Mouse (Mus musculus) intestine, postnatal 0 days (tissue): ENCODE measurements around the gene Fgd2. TPM values are rescaled to one million over a fixed set of nuclear protein-coding genes. Genes with fewer than 3 reads are reported as not detected.

Experiments
- ATAC-seq: fragments of 200-750 bp; cut with Nextera tagmentation; 2 replicates; pipeline ENCODE4 v1.8.0; 2017; ENCODE audit warnings: mild to moderate bottlenecking, moderate TSS enrichment, moderate library complexity
- H3K27ac ChIP-seq: fragments of 300-500 bp; sonication (generic); 2 replicates; pipeline ENCODE4 v1.5.1; 2014; ENCODE audit warnings: mild to moderate bottlenecking, low read depth, low read length, moderate library complexity
- H3K27me3 ChIP-seq: fragments of 300-500 bp; sonication (generic); replicated peaks from 2 replicates; pipeline ENCODE4 v1.6.1; 2014; ENCODE audit warnings: low read length, mixed read lengths; ENCODE audit not compliant: control insufficient read depth, insufficient read depth
- H3K36me3 ChIP-seq: fragments of 300-500 bp; sonication (generic); 2 replicates; pipeline ENCODE4 v1.6.1; 2014; ENCODE audit warnings: mild to moderate bottlenecking, moderate library complexity; ENCODE audit not compliant: control insufficient read depth, insufficient read depth
- H3K4me1 ChIP-seq: fragments of 300-500 bp; sonication (generic); replicated peaks from 2 replicates; pipeline ENCODE4 v1.6.1; 2014; ENCODE audit warnings: antibody characterized with exemption, low read length, mixed read lengths; ENCODE audit not compliant: control insufficient read depth, insufficient read depth
- H3K4me2 ChIP-seq: fragments of 300-500 bp; sonication (generic); replicated peaks from 2 replicates; pipeline ENCODE4 v1.6.1; 2014; ENCODE audit warnings: low read depth, mild to moderate bottlenecking, moderate library complexity
- H3K4me3 ChIP-seq: fragments of 300-500 bp; sonication (generic); 2 replicates; pipeline ENCODE4 v1.5.1; 2014; ENCODE audit warnings: low read depth, low read length
- H3K9ac ChIP-seq: fragments of 300-500 bp; sonication (generic); 2 replicates; pipeline ENCODE4 v1.6.1; 2014; ENCODE audit warnings: mild to moderate bottlenecking, low read depth, low read length
- H3K9me3 ChIP-seq: fragments of 300-500 bp; sonication (generic); 2 replicates; pipeline ENCODE4 v1.6.1; 2016; ENCODE audit warnings: mixed run types; ENCODE audit not compliant: control insufficient read depth
- CTCF ChIP-seq: sonication (generic); IDR thresholded peaks from 2 replicates; pipeline ENCODE4 v1.5.1; 2016; ENCODE audit warnings: low read depth, mild to moderate bottlenecking, control low read depth, antibody characterized with exemption, moderate library complexity
- WGBS: fragments of 180-500 bp; shearing (Covaris S2); extraction: QIAGEN DNeasy Blood & Tissue Kit; methylation state at CpG from one replicate; pipeline ENCODE4 v1.1.7; 2014; 5-methylcytosine and 5-hydroxymethylcytosine counted together
- polyA plus RNA-seq: library from polyadenylated mRNA; unstranded; fragments of >200 nt; fragmentation: Nextera tagmentation; extraction: Ambion mirVana; gene quantifications from 2 replicates; pipeline ENCODE4 v1.2.1, GENCODE M21; 2015

Gene Fgd2
- polyA plus RNA-seq, 1 experiment from 2014 or later, result 4.9 TPM

GRCm38 (mm10) chr17:29370984-29371723 lies 10.4 kb downstream of the Fgd2 start:
- H3K36me3 ChIP-seq, result no peaks in the 10 kb centered on the region
- ATAC-seq, result peak; percentile 23; the same call in 1 of the 2 replicates
- 9% methylated on average over 5 of the region's 5 CpGs for WGBS
- H3K9me3 ChIP-seq, result no peaks in the 10 kb centered on the region
- H3K27ac ChIP-seq, result no peak overlapping the region
- no peaks in the 10 kb centered on the region for H3K4me1 ChIP-seq
- TF ChIP-seq CTCF, result peak; percentile 100
- no peak overlapping the region for H3K4me2 ChIP-seq
- no peaks in the 10 kb centered on the region for H3K27me3 ChIP-seq
- no peak overlapping the region for H3K9ac ChIP-seq
- H3K4me3 ChIP-seq, result no peak overlapping the region

- no peak overlapping the region for H3K4me2 ChIP-seq
- H3K9ac ChIP-seq, result no peak overlapping the region
- no peak for TF ChIP-seq CTCF
- H3K27me3 ChIP-seq, result no peaks in the 10 kb centered on the region
- WGBS, result 79% methylated on average over 10 of the region's 10 CpGs
- no peak for ATAC-seq
- no peaks in the 10 kb centered on the region for H3K9me3 ChIP-seq
- no peak overlapping the region for H3K4me3 ChIP-seq
- H3K27ac ChIP-seq, result no peak overlapping the region
- H3K36me3 ChIP-seq, result no peaks in the 10 kb centered on the region
- no peaks in the 10 kb centered on the region for H3K4me1 ChIP-seq
These were observed 15.2 kb downstream of the Fgd2 start for GRCm38 (mm10) chr17:29375871-29376270.

- Histone ChIP-seq H3K36me3 (no peaks in the 10 kb centered on the region), H3K9ac (no peak overlapping the region), H3K4me2 (no peak overlapping the region), H3K27me3 (no peaks in the 10 kb centered on the region), H3K9me3 (no peaks in the 10 kb centered on the region), H3K4me1 (no peaks in the 10 kb centered on the region), H3K4me3 (no peak overlapping the region), H3K27ac (no peak overlapping the region)
- WGBS, result 58% methylated on average over 8 of the region's 8 CpGs
- peak; percentile 42; the same call in 1 of the 2 replicates for TF ChIP-seq CTCF
- ATAC-seq, result no peak
These were observed 17.3 kb downstream of the Fgd2 start for GRCm38 (mm10) chr17:29378056-29378455.

- no peak for ATAC-seq
- WGBS, result 85% methylated on average over 4 of the region's 4 CpGs
- no peak for TF ChIP-seq CTCF
- Histone ChIP-seq H3K4me1 (no peaks in the 10 kb centered on the region), H3K9ac (no peak overlapping the region), H3K36me3 (no peaks in the 10 kb centered on the region), H3K27ac (no peak overlapping the region), H3K27me3 (no peaks in the 10 kb centered on the region), H3K9me3 (no peaks in the 10 kb centered on the region), H3K4me2 (no peak overlapping the region), H3K4me3 (no peak overlapping the region)
These were observed 19.5 kb downstream of the Fgd2 start for GRCm38 (mm10) chr17:29380241-29380640.

- H3K9me3 ChIP-seq, result no peaks in the 10 kb centered on the region
- H3K27me3 ChIP-seq, result no peaks in the 10 kb centered on the region
- no peak overlapping the region for H3K27ac ChIP-seq
- no peak overlapping the region for H3K4me3 ChIP-seq
- H3K9ac ChIP-seq, result no peak overlapping the region
- ATAC-seq, result peak; percentile 67
- 15% methylated on average over 7 of the region's 7 CpGs for WGBS
- peak; percentile 94 for TF ChIP-seq CTCF
- no peak overlapping the region for H3K4me2 ChIP-seq
- no peaks in the 10 kb centered on the region for H3K36me3 ChIP-seq
- no peaks in the 10 kb centered on the region for H3K4me1 ChIP-seq
These were observed 20.8 kb downstream of the Fgd2 start for GRCm38 (mm10) chr17:29381472-29381871.

GRCm38 (mm10) chr17:29382417-29382816 lies 21.7 kb downstream of the Fgd2 start:
- no peak overlapping the region for H3K9ac ChIP-seq
- 61% methylated on average over 11 of the region's 11 CpGs for WGBS
- ATAC-seq, result no peak

More at GRCm38 (mm10) chr17:29382417-29382816, 21.7 kb downstream of the Fgd2 start:
- Histone ChIP-seq H3K4me2 (no peak overlapping the region), H3K27me3 (no peaks in the 10 kb centered on the region), H3K36me3 (no peaks in the 10 kb centered on the region), H3K4me3 (no peak overlapping the region), H3K4me1 (no peaks in the 10 kb centered on the region), H3K9me3 (no peaks in the 10 kb centered on the region), H3K27ac (no peak overlapping the region)
- no peak for TF ChIP-seq CTCF
